Mouse (Mus musculus) midbrain, embryonic 11.5 days (tissue): ENCODE data around the gene Snapin. TPM values are rescaled to one million over a fixed set of nuclear protein-coding genes. Genes with fewer than 3 reads are reported as not detected.

Source experiments
- ATAC-seq: fragments of 200-750 bp; cut with Nextera tagmentation; 2 replicates; pipeline ENCODE4 v1.8.0; 2017; ENCODE audit warnings: moderate TSS enrichment, moderate library complexity; ENCODE audit not compliant: low FRiP score
- DNase-seq: peaks from one replicate; pipeline ENCODE4 v3.0.0; 2015; ENCODE audit warnings: low spot score; ENCODE audit errors: missing footprints
- H3K27ac ChIP-seq: fragments of 300-500 bp; sonication (generic); 2 replicates; pipeline ENCODE4 v1.5.1; 2014; ENCODE audit warnings: low read depth, low read length
- H3K27me3 ChIP-seq: fragments of 300-500 bp; sonication (generic); 2 replicates; pipeline ENCODE4 v1.6.1; 2014; ENCODE audit warnings: mild to moderate bottlenecking, low read length, moderate library complexity, mixed read lengths; ENCODE audit not compliant: control insufficient read depth, insufficient read depth
- H3K36me3 ChIP-seq: fragments of 300-500 bp; sonication (generic); 2 replicates; pipeline ENCODE4 v1.6.1; 2014; ENCODE audit warnings: mild to moderate bottlenecking, low read length, moderate library complexity, mixed read lengths; ENCODE audit not compliant: control insufficient read depth, insufficient read depth
- H3K4me1 ChIP-seq: fragments of 300-500 bp; sonication (generic); 2 replicates; pipeline ENCODE4 v1.6.1; 2014; ENCODE audit warnings: low read length; ENCODE audit not compliant: control insufficient read depth, insufficient read depth
- H3K4me2 ChIP-seq: fragments of 300-500 bp; sonication (generic); 2 replicates; pipeline ENCODE4 v1.6.1; 2014; ENCODE audit warnings: mild to moderate bottlenecking, moderate library complexity
- H3K4me3 ChIP-seq: fragments of 300-500 bp; sonication (generic); 2 replicates; pipeline ENCODE4 v1.5.1; 2014; ENCODE audit warnings: low read depth, low read length
- H3K9ac ChIP-seq: fragments of 300-500 bp; sonication (generic); 2 replicates; pipeline ENCODE4 v1.6.1; 2014; ENCODE audit warnings: low read length
- H3K9me3 ChIP-seq: fragments of 300-500 bp; sonication (generic); 2 replicates; pipeline ENCODE4 v1.6.1; 2016; ENCODE audit warnings: low read length; ENCODE audit not compliant: control insufficient read depth
- WGBS: fragments of 180-500 bp; shearing (Covaris S2); extraction: QIAGEN DNeasy Blood & Tissue Kit; methylation state at CpG from one replicate; pipeline ENCODE4 v1.1.7; 2014; 5-methylcytosine and 5-hydroxymethylcytosine counted together
- polyA plus RNA-seq: library from polyadenylated mRNA; unstranded; fragments of >200 nt; fragmentation: Nextera tagmentation; extraction: Ambion mirVana; gene quantifications from 2 replicates; pipeline ENCODE4 v1.2.1, GENCODE M21; 2014

Snapin gene
- 70.9 and 77.2 TPM in 2 replicates for polyA plus RNA-seq

- peak within 1 kb of the TSS; percentile 61 for H3K4me2 ChIP-seq
- WGBS, result 0% methylated on average over 37 of the region's 37 CpGs
- H3K36me3 ChIP-seq, result peaks cover 22% of the 10 kb centered on the region
- peaks cover 6% of the 10 kb centered on the region; the same call in 1 of the 2 replicates for H3K4me1 ChIP-seq
- no peaks in the 10 kb centered on the region for H3K27me3 ChIP-seq
- peak within 1 kb of the TSS; percentile 82 for H3K9ac ChIP-seq
- DNase-seq (peak; percentile 99), ATAC-seq (peak; percentile 98)
- H3K9me3 ChIP-seq, result no peaks in the 10 kb centered on the region
- H3K4me3 ChIP-seq, result peak within 1 kb of the TSS; percentile 79
- H3K27ac ChIP-seq, result peak within 1 kb of the TSS; percentile 25; the same call in 1 of the 2 replicates
Observed at GRCm38 (mm10) chr3:90490696-90491256, at the start of gene Snapin. TSS of gene Snapin (minus strand) at chr3:90491033.

- WGBS, result 79% methylated on average over 5 of the region's 5 CpGs
- Histone ChIP-seq H3K9ac (no peak overlapping the region), H3K4me2 (no peak overlapping the region), H3K9me3 (no peaks in the 10 kb centered on the region), H3K27ac (no peak overlapping the region), H3K4me1 (peaks cover 5% of the 10 kb centered on the region; the same call in 1 of the 2 replicates), H3K27me3 (no peaks in the 10 kb centered on the region), H3K36me3 (no peaks in the 10 kb centered on the region), H3K4me3 (no peak overlapping the region)
- ATAC-seq (no peak), DNase-seq (no peak)
Observed at GRCm38 (mm10) chr3:90537905-90538296, 47.1 kb upstream of the Snapin start.

- WGBS, result 47% methylated on average over 10 of the region's 10 CpGs
- Histone ChIP-seq H3K4me1 (peaks cover 5% of the 10 kb centered on the region; the same call in 1 of the 2 replicates), H3K27ac (no peak within 1 kb of the TSS), H3K27me3 (no peaks in the 10 kb centered on the region), H3K4me2 (no peak within 1 kb of the TSS), H3K36me3 (no peaks in the 10 kb centered on the region), H3K9me3 (no peaks in the 10 kb centered on the region), H3K9ac (no peak within 1 kb of the TSS), H3K4me3 (no peak within 1 kb of the TSS)
- ATAC-seq (no peak), DNase-seq (no peak)
Observed at GRCm38 (mm10) chr3:90537141-90537904, 46.5 kb upstream of the Snapin start, which contains the start of gene S100a16. TSS of gene S100a16 (plus strand) at chr3:90537254.

- ATAC-seq, result no peak
- WGBS, result 84% methylated on average over 1 of the region's 1 CpGs
- H3K36me3 ChIP-seq, result no peaks in the 10 kb centered on the region
Observed at GRCm38 (mm10) chr3:90535446-90535845, 44.6 kb upstream of the Snapin start.

GRCm38 (mm10) chr3:90531713-90532112 lies 40.9 kb upstream of the Snapin start:
- no peak overlapping the region for H3K4me3 ChIP-seq
- H3K4me2 ChIP-seq, result no peak overlapping the region
- no peak overlapping the region for H3K27ac ChIP-seq
- 82% methylated on average over 5 of the region's 5 CpGs for WGBS
- no peaks in the 10 kb centered on the region for H3K9me3 ChIP-seq
- no peaks in the 10 kb centered on the region for H3K27me3 ChIP-seq
- no peak for ATAC-seq
- DNase-seq, result no peak
- H3K36me3 ChIP-seq, result no peaks in the 10 kb centered on the region
- no peak overlapping the region for H3K9ac ChIP-seq
- H3K4me1 ChIP-seq, result no peaks in the 10 kb centered on the region

More at GRCm38 (mm10) chr3:90535446-90535845, 44.6 kb upstream of the Snapin start:
- H3K4me3 ChIP-seq, result no peak overlapping the region
- no peak overlapping the region for H3K9ac ChIP-seq
- DNase-seq, result no peak
- H3K27ac ChIP-seq, result no peak overlapping the region
- H3K27me3 ChIP-seq, result no peaks in the 10 kb centered on the region
- H3K4me2 ChIP-seq, result no peak overlapping the region
- no peaks in the 10 kb centered on the region for H3K9me3 ChIP-seq
- H3K4me1 ChIP-seq, result no peaks in the 10 kb centered on the region

GRCm38 (mm10) chr3:90527291-90527873 lies 36.5 kb upstream of the Snapin start:
- 86% methylated on average over 7 of the region's 7 CpGs for WGBS
- Histone ChIP-seq H3K36me3 (no peaks in the 10 kb centered on the region), H3K4me1 (no peaks in the 10 kb centered on the region), H3K9ac (no peak overlapping the region), H3K27me3 (no peaks in the 10 kb centered on the region), H3K4me2 (no peak overlapping the region), H3K27ac (no peak overlapping the region), H3K9me3 (no peaks in the 10 kb centered on the region), H3K4me3 (no peak overlapping the region)
- DNase-seq (peak; percentile 41), ATAC-seq (no peak)

GRCm38 (mm10) chr3:90526580-90526979 lies 35.7 kb upstream of the Snapin start, which contains the start of gene S100a14:
TSS of gene S100a14 (plus strand) at chr3:90526856.
- no peak within 1 kb of the TSS for H3K27ac ChIP-seq
- no peaks in the 10 kb centered on the region for H3K36me3 ChIP-seq
- H3K4me2 ChIP-seq, result no peak within 1 kb of the TSS
- H3K9me3 ChIP-seq, result no peaks in the 10 kb centered on the region
- no peaks in the 10 kb centered on the region for H3K27me3 ChIP-seq
- ATAC-seq, result peak; percentile 38; the same call in 1 of the 2 replicates
- H3K4me1 ChIP-seq, result no peaks in the 10 kb centered on the region
- WGBS, result 78% methylated on average over 5 of the region's 5 CpGs
- H3K9ac ChIP-seq, result no peak within 1 kb of the TSS
- no peak within 1 kb of the TSS for H3K4me3 ChIP-seq
- peak; percentile 17 for DNase-seq

- ATAC-seq (no peak), DNase-seq (peak; percentile 59)
- no peak overlapping the region for H3K9ac ChIP-seq
- no peaks in the 10 kb centered on the region for H3K36me3 ChIP-seq
- H3K27me3 ChIP-seq, result no peaks in the 10 kb centered on the region
- H3K4me1 ChIP-seq, result no peaks in the 10 kb centered on the region
- no peak overlapping the region for H3K4me2 ChIP-seq
- no peak overlapping the region for H3K27ac ChIP-seq
- H3K9me3 ChIP-seq, result no peaks in the 10 kb centered on the region
- H3K4me3 ChIP-seq, result no peak overlapping the region
- 87% methylated on average over 2 of the region's 2 CpGs for WGBS
Observed at GRCm38 (mm10) chr3:90526076-90526475, 35.2 kb upstream of the Snapin start.

GRCm38 (mm10) chr3:90525421-90525820 lies 34.6 kb upstream of the Snapin start:
- DNase-seq, result no peak
- no peaks in the 10 kb centered on the region for H3K9me3 ChIP-seq

More at GRCm38 (mm10) chr3:90525421-90525820, 34.6 kb upstream of the Snapin start:
- no peak overlapping the region for H3K4me2 ChIP-seq
- no peak for ATAC-seq
- H3K27ac ChIP-seq, result no peak overlapping the region
- no peaks in the 10 kb centered on the region for H3K27me3 ChIP-seq
- WGBS, result 69% methylated on average over 4 of the region's 4 CpGs
- no peaks in the 10 kb centered on the region for H3K36me3 ChIP-seq
- H3K4me1 ChIP-seq, result no peaks in the 10 kb centered on the region
- H3K9ac ChIP-seq, result no peak overlapping the region
- no peak overlapping the region for H3K4me3 ChIP-seq
